Mouse (Mus musculus): ENCODE data around the gene Tjp1. TPM values are rescaled to one million over a fixed set of nuclear protein-coding genes. Genes with fewer than 3 reads are reported as not detected.

The Tjp1 gene
- polyA plus RNA-seq, 2 experiments: 1.9 to 4.9 TPM

GRCm38 (mm10) chr7:65545741-65546140 is 18.2 kb upstream of the Tjp1 start:
- ATAC-seq (ENCODE audit: insufficient read depth) (no peak), DNase-seq (ENCODE audit: low read depth in 3 of 3, low spot score in 3 of 3) (no peak)
- Histone ChIP-seq H3K4me3 (ENCODE audit: insufficient read depth in 1 of 2, low read depth in 2 of 2, low read length in 2 of 2) (no peak overlapping the region), H3K27me3 (ENCODE audit: control insufficient read depth, insufficient read depth, low read length) (no peaks in the 10 kb centered on the region), H3K4me1 (replicated peaks; ENCODE audit: control insufficient read depth in 2 of 2, insufficient read depth in 2 of 2, low read length in 1 of 2) (no peaks in the 10 kb centered on the region), H3K4me2 (ENCODE audit: low read depth) (no peak overlapping the region), H3K9ac (replicated peaks) (no peak overlapping the region), H3K36me3 (replicated peaks; ENCODE audit: control insufficient read depth, insufficient read depth, low read depth) (no peaks in the 10 kb centered on the region), H3K9me3 (ENCODE audit: control insufficient read depth, low read length) (no peaks in the 10 kb centered on the region), H3K27ac (no peak overlapping the region)
- no peak for TF ChIP-seq CTCF (IDR thresholded peaks at IDR 0.05; ENCODE audit: low read depth)
- WGBS (ENCODE audit: insufficient replicate concordance): 30% methylated on average over 5 of the region's 5 CpGs

GRCm38 (mm10) chr7:65532689-65533088 is 5.1 kb upstream of the Tjp1 start:
- Histone ChIP-seq H3K4me3 (ENCODE audit: insufficient read depth in 1 of 2, low read depth in 2 of 2, low read length in 2 of 2) (no peak overlapping the region), H3K36me3 (replicated peaks; ENCODE audit: control insufficient read depth, insufficient read depth, low read depth) (no peaks in the 10 kb centered on the region), H3K27me3 (ENCODE audit: control insufficient read depth, insufficient read depth, low read length) (peaks cover 9% of the 10 kb centered on the region), H3K27ac (no peak overlapping the region), H3K9ac (replicated peaks) (no peak overlapping the region), H3K9me3 (ENCODE audit: control insufficient read depth, low read length) (no peaks in the 10 kb centered on the region; the same call in 1 of the 2 replicates), H3K4me1 (replicated peaks; ENCODE audit: control insufficient read depth in 2 of 2, insufficient read depth in 2 of 2, low read length in 1 of 2) (no peaks in the 10 kb centered on the region), H3K4me2 (ENCODE audit: low read depth) (no peak overlapping the region)
- DNase-seq (ENCODE audit: low read depth in 3 of 3, low spot score in 3 of 3): no peak
- no peak for ATAC-seq (ENCODE audit: insufficient read depth)
- 49% methylated on average over 4 of the region's 4 CpGs for WGBS (ENCODE audit: insufficient replicate concordance)
- TF ChIP-seq CTCF (IDR thresholded peaks at IDR 0.05; ENCODE audit: low read depth): no peak
- TF ChIP-seq EP300 (IDR thresholded peaks at IDR 0.05; ENCODE audit: low read depth): no peak

DNA sequence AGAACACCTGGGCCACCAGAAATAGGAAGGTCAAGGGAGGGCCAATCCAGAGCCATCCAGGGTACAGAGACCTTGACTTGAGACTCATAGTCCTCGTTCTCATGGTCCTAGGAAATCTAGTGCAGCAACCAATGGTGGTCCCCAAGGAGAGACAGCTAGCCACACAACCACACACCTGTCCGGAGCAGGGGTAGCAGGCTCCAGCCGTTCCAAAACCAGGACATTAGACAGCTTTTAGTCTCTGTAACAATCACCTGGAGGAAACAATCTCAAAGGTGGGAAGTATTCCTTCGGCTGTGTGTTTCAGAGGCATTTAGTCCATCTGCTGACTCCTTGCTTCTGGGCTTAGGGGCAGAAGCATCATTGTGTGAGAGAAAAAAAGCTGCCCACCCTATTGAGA is 4.5 kb downstream of the Tjp1 start:
- ATAC-seq (ENCODE audit: insufficient read depth) (no peak), DNase-seq (ENCODE audit: low read depth in 3 of 3, low spot score in 3 of 3) (no peak)
- Histone ChIP-seq H3K4me3 (ENCODE audit: insufficient read depth in 1 of 2, low read depth in 2 of 2, low read length in 2 of 2) (no peak overlapping the region), H3K36me3 (replicated peaks; ENCODE audit: control insufficient read depth, insufficient read depth, low read depth) (no peaks in the 10 kb centered on the region), H3K4me1 (replicated peaks; ENCODE audit: control insufficient read depth in 2 of 2, insufficient read depth in 2 of 2, low read length in 1 of 2) (no peaks in the 10 kb centered on the region), H3K27ac (no peak overlapping the region), H3K9me3 (ENCODE audit: control insufficient read depth, low read length) (no peaks in the 10 kb centered on the region), H3K9ac (replicated peaks) (no peak overlapping the region), H3K4me2 (ENCODE audit: low read depth) (no peak overlapping the region), H3K27me3 (ENCODE audit: control insufficient read depth, insufficient read depth, low read length) (peaks cover 19% of the 10 kb centered on the region)
- 62% methylated on average over 4 of the region's 4 CpGs for WGBS (ENCODE audit: insufficient replicate concordance)
- TF ChIP-seq EP300 (IDR thresholded peaks at IDR 0.05; ENCODE audit: low read depth) (no peak), CTCF (IDR thresholded peaks at IDR 0.05; ENCODE audit: low read depth) (no peak)

GRCm38 (mm10) chr7:65522490-65522889 is 5.1 kb downstream of the Tjp1 start:
- 50% methylated on average over 12 of the region's 12 CpGs for WGBS (ENCODE audit: insufficient replicate concordance)
- no peaks in the 10 kb centered on the region for H3K36me3 ChIP-seq (replicated peaks; ENCODE audit: control insufficient read depth, insufficient read depth, low read depth)
- no peak overlapping the region for H3K4me3 ChIP-seq (ENCODE audit: insufficient read depth in 1 of 2, low read depth in 2 of 2, low read length in 2 of 2)
- no peak for TF ChIP-seq EP300 (IDR thresholded peaks at IDR 0.05; ENCODE audit: low read depth)
- 0 out of 2 replicates have a peak, but pooled peaks have one; percentile 10 for TF ChIP-seq CTCF (IDR thresholded peaks at IDR 0.05; ENCODE audit: low read depth)
- H3K27me3 ChIP-seq (ENCODE audit: control insufficient read depth, insufficient read depth, low read length): peaks cover 12% of the 10 kb centered on the region
- H3K4me2 ChIP-seq (ENCODE audit: low read depth): no peak overlapping the region
- H3K9me3 ChIP-seq (ENCODE audit: control insufficient read depth, low read length): no peaks in the 10 kb centered on the region
- DNase-seq (ENCODE audit: low read depth in 3 of 3, low spot score in 3 of 3): no peak
- no peaks in the 10 kb centered on the region for H3K4me1 ChIP-seq (replicated peaks; ENCODE audit: control insufficient read depth in 2 of 2, insufficient read depth in 2 of 2, low read length in 1 of 2)
- H3K9ac ChIP-seq (replicated peaks): no peak overlapping the region
- H3K27ac ChIP-seq: no peak overlapping the region
- no peak for ATAC-seq (ENCODE audit: insufficient read depth)

DNA sequence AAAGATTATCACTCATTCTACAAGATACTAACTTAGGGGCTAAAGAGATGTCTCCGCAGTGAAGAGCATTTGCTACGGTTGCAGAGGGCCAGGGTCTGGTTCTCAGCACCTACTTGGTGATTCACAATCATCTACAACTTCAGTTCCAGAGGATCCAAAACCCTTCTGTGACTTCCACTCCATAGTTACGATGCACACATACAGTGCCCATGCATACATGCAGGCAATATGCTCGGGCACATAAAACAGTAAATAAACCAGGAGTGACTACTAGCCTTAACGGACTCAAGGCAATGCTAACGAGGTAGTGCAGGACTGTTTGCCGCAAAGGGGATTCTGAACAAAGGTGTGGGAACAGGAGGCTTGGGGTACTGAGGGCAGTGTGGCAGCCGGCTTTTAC is 7.0 kb downstream of the Tjp1 start:
- no peaks in the 10 kb centered on the region for H3K4me1 ChIP-seq (replicated peaks; ENCODE audit: control insufficient read depth in 2 of 2, insufficient read depth in 2 of 2, low read length in 1 of 2)
- no peak for TF ChIP-seq CTCF (IDR thresholded peaks at IDR 0.05; ENCODE audit: low read depth)
- TF ChIP-seq EP300 (IDR thresholded peaks at IDR 0.05; ENCODE audit: low read depth): no peak
- DNase-seq (ENCODE audit: low read depth in 3 of 3, low spot score in 3 of 3): no peak

More for the DNA sequence above, 7.0 kb downstream of the Tjp1 start:
- H3K9ac ChIP-seq (replicated peaks): no peak overlapping the region
- WGBS (ENCODE audit: insufficient replicate concordance): 71% methylated on average over 8 of the region's 8 CpGs
- 0 out of 2 replicates have a peak, but pooled peaks cover 2% of the 10 kb centered on the region for H3K27me3 ChIP-seq (ENCODE audit: control insufficient read depth, insufficient read depth, low read length)
- H3K27ac ChIP-seq: no peak overlapping the region
- ATAC-seq (ENCODE audit: insufficient read depth): no peak
- no peaks in the 10 kb centered on the region for H3K36me3 ChIP-seq (replicated peaks; ENCODE audit: control insufficient read depth, insufficient read depth, low read depth)
- no peak overlapping the region for H3K4me2 ChIP-seq (ENCODE audit: low read depth)
- H3K9me3 ChIP-seq (ENCODE audit: control insufficient read depth, low read length): no peaks in the 10 kb centered on the region
- no peak overlapping the region for H3K4me3 ChIP-seq (ENCODE audit: insufficient read depth in 1 of 2, low read depth in 2 of 2, low read length in 2 of 2)
